Mouse (Mus musculus) kidney, postnatal 10 days (tissue): ENCODE measurements at regions not wholly inside any gene's neighbourhood (a gene's known extent, or its start where the extent isn't known, plus 50 kb on each side); places are given as distances from the start of the nearest gene placed in this dataset.

ENCODE experiments used
- DNase-seq: peaks from one replicate; pipeline ENCODE4 v3.0.0; 2021; ENCODE audit warnings: mixed read lengths

- no peak for DNase-seq
Observed at GRCm38 (mm10) chr2:9185780-9186483, 695.1 kb upstream of the 4930412O13Rik start.

DNA sequence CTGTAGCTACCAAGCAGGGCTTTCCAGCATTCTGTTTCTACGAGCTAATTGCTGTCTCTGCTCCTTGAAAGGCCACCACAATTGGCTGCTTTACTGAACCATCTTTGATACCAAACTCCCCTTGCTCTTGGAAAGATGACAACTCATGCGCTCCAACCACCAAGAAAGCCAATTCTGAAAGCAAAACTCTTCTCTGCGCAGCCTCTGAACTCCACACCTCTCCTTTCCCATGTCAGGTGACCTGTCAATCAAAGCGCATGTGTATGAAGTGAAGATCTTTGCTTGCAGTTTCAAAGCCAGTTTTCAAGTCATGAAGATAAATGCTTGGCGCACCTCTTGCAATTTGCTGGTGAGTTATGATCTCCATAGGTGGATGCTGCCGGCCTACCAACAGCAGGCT, 687.9 kb upstream of the 4930412O13Rik start:
- DNase-seq: no peak

GRCm38 (mm10) chr2:9197025-9197424, 684.0 kb upstream of the 4930412O13Rik start:
- DNase-seq: no peak

- no peak for DNase-seq
Observed at GRCm38 (mm10) chr2:9207963-9208362, 673.1 kb upstream of the 4930412O13Rik start.
